Mouse (Mus musculus): ENCODE data around the gene Adarb1. TPM values are rescaled to one million over a fixed set of nuclear protein-coding genes. Genes with fewer than 3 reads are reported as not detected.

The Adarb1 gene
- total RNA-seq, 1 experiment, result 6.3 TPM

GRCm38 (mm10) chr10:77408241-77408640 is 9.8 kb downstream of the Adarb1 start:
- no peak overlapping the region for H3K9ac ChIP-seq (ENCODE audit: insufficient read depth, low read depth, low read length, poor library complexity, severe bottlenecking)
- no peak for TF ChIP-seq HCFC1 (IDR thresholded peaks at IDR 0.05; ENCODE audit: borderline replicate concordance, insufficient read depth, low read length)
- no peak for TF ChIP-seq ZC3H11A (IDR thresholded peaks at IDR 0.05; ENCODE audit: borderline replicate concordance, low read depth, low read length)
- TF ChIP-seq CHD2 (IDR thresholded peaks at IDR 0.05; ENCODE audit: low read depth, low read length), result no peak
- TF ChIP-seq MAFK (IDR thresholded peaks at IDR 0.05; ENCODE audit: insufficient read depth, low read depth, low read length), result no peak
- TF ChIP-seq ZNF384 (IDR thresholded peaks at IDR 0.05; ENCODE audit: low read depth, low read length), result no peak
- no peaks in the 10 kb centered on the region for H3K4me1 ChIP-seq (ENCODE audit: control insufficient read depth in 2 of 2, insufficient read depth in 2 of 2, low read length in 2 of 2, poor library complexity in 1 of 2)
- no peak for DNase-seq (ENCODE audit: low read depth, low spot score)
- in situ Hi-C loops (cut with MboI; ENCODE audit: low sequenced_read_pairs in 2 of 2, unreplicated experiment in 2 of 2), result no loop called here
- H3K4me3 ChIP-seq (ENCODE audit: insufficient read depth in 1 of 2, low read depth in 1 of 2, low read length in 2 of 2, poor library complexity in 1 of 2, severe bottlenecking in 1 of 2), result no peak overlapping the region
- no peaks in the 10 kb centered on the region for H3K9me3 ChIP-seq (ENCODE audit: control insufficient read depth, insufficient read depth, low read depth, low read length)
- no peak overlapping the region for H3K27ac ChIP-seq (ENCODE audit: insufficient read depth, low read depth, low read length, poor library complexity, severe bottlenecking)
- H3K36me3 ChIP-seq (ENCODE audit: control insufficient read depth, insufficient read depth, low read length, poor library complexity, severe bottlenecking), result no peaks in the 10 kb centered on the region

- TF ChIP-seq ZC3H11A (IDR thresholded peaks at IDR 0.05; ENCODE audit: borderline replicate concordance, low read depth, low read length) (no peak), HCFC1 (IDR thresholded peaks at IDR 0.05; ENCODE audit: borderline replicate concordance, insufficient read depth, low read length) (no peak), MAFK (IDR thresholded peaks at IDR 0.05; ENCODE audit: insufficient read depth, low read depth, low read length) (no peak), CHD2 (IDR thresholded peaks at IDR 0.05; ENCODE audit: low read depth, low read length) (no peak), ZNF384 (IDR thresholded peaks at IDR 0.05; ENCODE audit: low read depth, low read length) (no peak)
- Histone ChIP-seq H3K4me1 (ENCODE audit: control insufficient read depth in 2 of 2, insufficient read depth in 2 of 2, low read length in 2 of 2, poor library complexity in 1 of 2) (no peaks in the 10 kb centered on the region), H3K27ac (ENCODE audit: insufficient read depth, low read depth, low read length, poor library complexity, severe bottlenecking) (no peak overlapping the region), H3K9me3 (ENCODE audit: control insufficient read depth, insufficient read depth, low read depth, low read length) (no peaks in the 10 kb centered on the region), H3K36me3 (ENCODE audit: control insufficient read depth, insufficient read depth, low read length, poor library complexity, severe bottlenecking) (no peaks in the 10 kb centered on the region), H3K9ac (ENCODE audit: insufficient read depth, low read depth, low read length, poor library complexity, severe bottlenecking) (no peak overlapping the region), H3K4me3 (ENCODE audit: insufficient read depth in 1 of 2, low read depth in 1 of 2, low read length in 2 of 2, poor library complexity in 1 of 2, severe bottlenecking in 1 of 2) (no peak overlapping the region)
- in situ Hi-C loops (cut with MboI; ENCODE audit: low sequenced_read_pairs in 2 of 2, unreplicated experiment in 2 of 2), result no loop called here
- DNase-seq (ENCODE audit: low read depth, low spot score), result no peak
These were observed 11.6 kb downstream of the Adarb1 start for GRCm38 (mm10) chr10:77406486-77406885.

- Histone ChIP-seq H3K36me3 (ENCODE audit: control insufficient read depth, insufficient read depth, low read length, poor library complexity, severe bottlenecking) (no peaks in the 10 kb centered on the region), H3K9me3 (ENCODE audit: control insufficient read depth, insufficient read depth, low read depth, low read length) (no peaks in the 10 kb centered on the region), H3K4me1 (ENCODE audit: control insufficient read depth in 2 of 2, insufficient read depth in 2 of 2, low read length in 2 of 2, poor library complexity in 1 of 2) (no peaks in the 10 kb centered on the region), H3K27ac (ENCODE audit: insufficient read depth, low read depth, low read length, poor library complexity, severe bottlenecking) (no peak overlapping the region), H3K9ac (ENCODE audit: insufficient read depth, low read depth, low read length, poor library complexity, severe bottlenecking) (no peak overlapping the region), H3K4me3 (ENCODE audit: insufficient read depth in 1 of 2, low read depth in 1 of 2, low read length in 2 of 2, poor library complexity in 1 of 2, severe bottlenecking in 1 of 2) (no peak overlapping the region)
- in situ Hi-C loops (cut with MboI; ENCODE audit: low sequenced_read_pairs in 2 of 2, unreplicated experiment in 2 of 2), result no loop called here
- no peak for DNase-seq (ENCODE audit: low read depth, low spot score)
- TF ChIP-seq CHD2 (IDR thresholded peaks at IDR 0.05; ENCODE audit: low read depth, low read length) (no peak), ZNF384 (IDR thresholded peaks at IDR 0.05; ENCODE audit: low read depth, low read length) (no peak), HCFC1 (IDR thresholded peaks at IDR 0.05; ENCODE audit: borderline replicate concordance, insufficient read depth, low read length) (no peak), ZC3H11A (IDR thresholded peaks at IDR 0.05; ENCODE audit: borderline replicate concordance, low read depth, low read length) (no peak), MAFK (IDR thresholded peaks at IDR 0.05; ENCODE audit: insufficient read depth, low read depth, low read length) (no peak)
These were observed 15.6 kb downstream of the Adarb1 start for GRCm38 (mm10) chr10:77402463-77402862.

GRCm38 (mm10) chr10:77401039-77401438 is 17.0 kb downstream of the Adarb1 start:
- Histone ChIP-seq H3K4me3 (ENCODE audit: insufficient read depth in 1 of 2, low read depth in 1 of 2, low read length in 2 of 2, poor library complexity in 1 of 2, severe bottlenecking in 1 of 2) (no peak overlapping the region), H3K27ac (ENCODE audit: insufficient read depth, low read depth, low read length, poor library complexity, severe bottlenecking) (no peak overlapping the region), H3K4me1 (ENCODE audit: control insufficient read depth in 2 of 2, insufficient read depth in 2 of 2, low read length in 2 of 2, poor library complexity in 1 of 2) (no peaks in the 10 kb centered on the region), H3K9me3 (ENCODE audit: control insufficient read depth, insufficient read depth, low read depth, low read length) (no peaks in the 10 kb centered on the region), H3K36me3 (ENCODE audit: control insufficient read depth, insufficient read depth, low read length, poor library complexity, severe bottlenecking) (no peaks in the 10 kb centered on the region), H3K9ac (ENCODE audit: insufficient read depth, low read depth, low read length, poor library complexity, severe bottlenecking) (no peak overlapping the region)
- TF ChIP-seq MAFK (IDR thresholded peaks at IDR 0.05; ENCODE audit: insufficient read depth, low read depth, low read length) (no peak), CHD2 (IDR thresholded peaks at IDR 0.05; ENCODE audit: low read depth, low read length) (no peak), HCFC1 (IDR thresholded peaks at IDR 0.05; ENCODE audit: borderline replicate concordance, insufficient read depth, low read length) (no peak), ZC3H11A (IDR thresholded peaks at IDR 0.05; ENCODE audit: borderline replicate concordance, low read depth, low read length) (no peak), ZNF384 (IDR thresholded peaks at IDR 0.05; ENCODE audit: low read depth, low read length) (no peak)
- DNase-seq (ENCODE audit: low read depth, low spot score), result no peak
- in situ Hi-C loops (cut with MboI; ENCODE audit: low sequenced_read_pairs in 2 of 2, unreplicated experiment in 2 of 2), result no loop called here

GRCm38 (mm10) chr10:77399938-77400337 is 18.1 kb downstream of the Adarb1 start:
- H3K9ac ChIP-seq (ENCODE audit: insufficient read depth, low read depth, low read length, poor library complexity, severe bottlenecking), result no peak overlapping the region
- in situ Hi-C loops (cut with MboI; ENCODE audit: low sequenced_read_pairs in 2 of 2, unreplicated experiment in 2 of 2), result no loop called here
- no peak for DNase-seq (ENCODE audit: low read depth, low spot score)
- TF ChIP-seq CHD2 (IDR thresholded peaks at IDR 0.05; ENCODE audit: low read depth, low read length), result no peak
- no peak for TF ChIP-seq ZC3H11A (IDR thresholded peaks at IDR 0.05; ENCODE audit: borderline replicate concordance, low read depth, low read length)
- TF ChIP-seq MAFK (IDR thresholded peaks at IDR 0.05; ENCODE audit: insufficient read depth, low read depth, low read length), result no peak
- no peak for TF ChIP-seq ZNF384 (IDR thresholded peaks at IDR 0.05; ENCODE audit: low read depth, low read length)
- TF ChIP-seq HCFC1 (IDR thresholded peaks at IDR 0.05; ENCODE audit: borderline replicate concordance, insufficient read depth, low read length), result no peak
- H3K36me3 ChIP-seq (ENCODE audit: control insufficient read depth, insufficient read depth, low read length, poor library complexity, severe bottlenecking), result no peaks in the 10 kb centered on the region
- no peak overlapping the region for H3K4me3 ChIP-seq (ENCODE audit: insufficient read depth in 1 of 2, low read depth in 1 of 2, low read length in 2 of 2, poor library complexity in 1 of 2, severe bottlenecking in 1 of 2)
- no peaks in the 10 kb centered on the region for H3K9me3 ChIP-seq (ENCODE audit: control insufficient read depth, insufficient read depth, low read depth, low read length)
- no peaks in the 10 kb centered on the region for H3K4me1 ChIP-seq (ENCODE audit: control insufficient read depth in 2 of 2, insufficient read depth in 2 of 2, low read length in 2 of 2, poor library complexity in 1 of 2)
- H3K27ac ChIP-seq (ENCODE audit: insufficient read depth, low read depth, low read length, poor library complexity, severe bottlenecking), result no peak overlapping the region

All from ES-E14 (cell line).